Mouse (Mus musculus): ENCODE results near the gene Shb. TPM values are rescaled to one million over a fixed set of nuclear protein-coding genes. Genes with fewer than 3 reads are reported as not detected.
A peak's percentile ranks its signal among the peaks of the same experiment; 100 is the strongest.
"Not testable (repeated sequence)": the region's sequence is repeated elsewhere in the genome, so short reads cannot be mapped to it uniquely, and the experiment has no call there.

The Shb gene
- polyA plus RNA-seq, 1 experiment from 2014 or later = 8.8 TPM

DNA sequence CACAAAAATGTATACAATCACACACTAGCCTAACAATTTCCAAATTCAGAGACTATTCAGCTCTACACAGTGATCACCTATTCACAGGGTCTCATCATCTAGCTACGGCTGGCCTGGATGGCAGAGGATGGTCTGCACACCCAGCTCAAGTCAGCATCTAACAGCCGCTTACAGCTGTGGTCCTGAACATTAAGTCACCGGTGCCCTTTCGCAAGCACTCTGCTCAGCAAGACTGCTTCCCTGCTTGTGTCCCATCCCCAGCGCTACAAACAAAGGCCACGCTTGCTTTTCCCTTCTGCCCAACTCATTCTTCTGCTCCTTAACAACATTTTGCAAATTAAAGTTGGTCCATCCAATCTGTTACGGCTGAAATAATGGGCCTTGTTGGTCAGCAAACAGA is 125.9 kb downstream of the Shb start:
- ATAC-seq (ENCODE audit: extremely low read depth, insufficient number of reproducible peaks, low FRiP score, low TSS enrichment) = no peak
- H3K9ac ChIP-seq = peak overlapping the region; percentile 98
- peak overlapping the region; percentile 99 for H3K4me3 ChIP-seq
- 85% methylated on average over 7 of the region's 7 CpGs for WGBS
- H3K4me1 ChIP-seq = peaks cover 55% of the 10 kb centered on the region
- H3K4me2 ChIP-seq = peak overlapping the region; percentile 94
- H3K27me3 ChIP-seq (replicated peaks) = no peaks in the 10 kb centered on the region
- H3K36me3 ChIP-seq = peaks cover 28% of the 10 kb centered on the region
- no peaks in the 10 kb centered on the region for H3K9me3 ChIP-seq
- H3K27ac ChIP-seq (replicated peaks) = no peak overlapping the region; the same call in 1 of the 2 replicates

DNA sequence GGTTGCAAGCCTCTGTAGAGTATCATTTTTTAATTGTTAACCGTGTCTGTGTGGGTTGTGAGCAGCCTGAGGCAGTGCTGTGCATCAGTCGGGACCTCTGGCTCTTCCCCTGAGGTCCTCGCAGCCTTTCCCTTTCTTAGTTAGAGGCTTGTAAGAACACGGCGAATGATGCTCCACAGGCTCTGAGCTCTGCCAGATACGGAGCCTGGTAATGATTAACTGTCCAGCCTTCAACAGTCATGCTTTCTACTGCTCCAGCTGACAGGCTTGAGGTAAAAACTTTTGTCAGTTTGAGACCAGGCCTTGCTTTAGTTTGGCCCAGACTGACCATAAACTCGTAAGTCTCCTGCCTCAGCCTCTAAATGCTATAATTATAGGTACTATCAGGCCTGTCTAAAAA is 127.0 kb downstream of the Shb start:
- H3K4me1 ChIP-seq = peaks cover 55% of the 10 kb centered on the region
- H3K9me3 ChIP-seq = no peaks in the 10 kb centered on the region
- no peak overlapping the region for H3K27ac ChIP-seq (replicated peaks)
- no peak overlapping the region for H3K4me3 ChIP-seq
- 63% methylated on average over 7 of the region's 7 CpGs for WGBS
- ATAC-seq (ENCODE audit: extremely low read depth, insufficient number of reproducible peaks, low FRiP score, low TSS enrichment) = no peak
- H3K27me3 ChIP-seq (replicated peaks) = no peaks in the 10 kb centered on the region
- no peak overlapping the region for H3K4me2 ChIP-seq
- H3K9ac ChIP-seq = peak overlapping the region; percentile 37; the same call in 1 of the 2 replicates
- H3K36me3 ChIP-seq = peaks cover 38% of the 10 kb centered on the region

DNA sequence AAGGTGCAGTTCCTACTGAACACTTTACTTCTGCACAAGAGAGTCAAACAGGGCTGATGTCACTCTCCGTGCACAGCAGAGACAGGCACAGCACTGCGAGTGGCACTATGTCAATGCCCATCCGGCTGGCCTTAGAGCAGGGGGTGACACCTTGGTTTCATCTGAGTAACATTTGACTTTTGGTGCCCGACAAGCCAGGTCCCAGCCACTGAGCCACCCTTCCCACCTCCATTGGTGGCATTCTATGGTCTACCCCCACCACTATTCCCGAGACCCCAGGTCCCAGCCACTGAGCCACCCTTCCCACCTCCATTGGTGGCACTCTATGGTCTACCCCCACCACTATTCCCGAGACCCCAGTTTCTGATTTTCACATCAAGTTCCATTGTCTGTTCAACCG is 128.2 kb downstream of the Shb start:
- no peak overlapping the region for H3K4me3 ChIP-seq
- peaks cover 52% of the 10 kb centered on the region for H3K4me1 ChIP-seq
- ATAC-seq (ENCODE audit: extremely low read depth, insufficient number of reproducible peaks, low FRiP score, low TSS enrichment) = no peak
- H3K27ac ChIP-seq (replicated peaks) = no peak overlapping the region
- no peaks in the 10 kb centered on the region for H3K9me3 ChIP-seq
- peaks cover 50% of the 10 kb centered on the region for H3K36me3 ChIP-seq
- no peaks in the 10 kb centered on the region for H3K27me3 ChIP-seq (replicated peaks)
- H3K9ac ChIP-seq = no peak overlapping the region
- WGBS = 90% methylated on average over 7 of the region's 7 CpGs
- no peak overlapping the region for H3K4me2 ChIP-seq

DNA sequence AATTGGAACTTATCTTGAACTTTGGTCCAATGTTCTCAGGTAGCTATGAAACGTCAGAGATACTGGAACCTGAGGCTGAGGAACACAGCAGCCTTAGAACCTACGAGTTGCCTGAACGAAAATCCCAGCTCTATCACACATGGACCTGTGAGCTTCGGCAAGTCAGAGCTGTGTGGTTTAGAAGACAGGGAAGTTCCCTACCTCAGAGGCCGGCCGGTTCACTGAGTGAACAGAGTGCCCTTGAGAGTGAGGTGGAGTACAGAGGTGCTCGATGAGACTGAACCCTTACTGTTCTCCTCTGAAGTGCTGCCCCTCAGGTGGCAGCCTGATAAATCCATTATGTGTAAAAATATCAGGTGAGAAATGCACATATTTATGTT is 128.8 kb downstream of the Shb start:
- Histone ChIP-seq H3K36me3 (peaks cover 56% of the 10 kb centered on the region), H3K9me3 (no peaks in the 10 kb centered on the region), H3K4me1 (peaks cover 54% of the 10 kb centered on the region), H3K4me3 (no peak overlapping the region), H3K9ac (no peak overlapping the region), H3K4me2 (no peak overlapping the region), H3K27me3 (replicated peaks) (no peaks in the 10 kb centered on the region), H3K27ac (replicated peaks) (peak overlapping the region; percentile 58)
- 60% methylated on average over 7 of the region's 7 CpGs for WGBS
- no peak for ATAC-seq (ENCODE audit: extremely low read depth, insufficient number of reproducible peaks, low FRiP score, low TSS enrichment)

DNA sequence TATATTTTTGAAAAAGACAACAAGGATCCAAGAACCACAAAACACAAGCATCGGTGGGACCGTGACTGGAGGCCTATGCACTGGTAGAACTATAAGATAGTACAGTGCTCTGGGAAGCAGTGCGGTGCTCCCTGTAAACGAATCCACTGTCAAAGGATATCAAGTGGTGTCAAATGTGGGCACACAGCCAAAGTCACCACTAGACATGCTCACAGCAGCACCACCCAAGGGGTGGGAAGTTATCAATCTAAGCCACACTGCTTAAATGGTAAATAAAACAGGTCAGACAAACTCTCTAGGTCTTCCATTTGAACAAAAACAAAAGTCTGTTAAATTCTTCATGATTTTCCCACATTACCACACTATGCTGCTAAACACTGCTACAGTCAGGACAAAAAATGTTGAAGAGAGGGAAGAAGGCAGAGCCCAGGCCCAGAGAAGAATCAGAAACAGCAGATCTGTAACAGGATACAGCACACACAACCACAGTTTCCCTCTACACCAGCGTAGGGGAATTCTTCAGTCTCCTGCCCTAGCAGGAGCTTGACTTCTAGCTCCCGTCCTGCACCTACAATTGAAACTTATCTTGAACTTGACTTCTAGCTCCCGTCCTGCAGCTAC is 129.3 kb downstream of the Shb start:
- peaks cover 61% of the 10 kb centered on the region for H3K36me3 ChIP-seq
- no peaks in the 10 kb centered on the region for H3K9me3 ChIP-seq
- peaks cover 54% of the 10 kb centered on the region for H3K4me1 ChIP-seq
- no peak overlapping the region for H3K4me3 ChIP-seq
- ATAC-seq (ENCODE audit: extremely low read depth, insufficient number of reproducible peaks, low FRiP score, low TSS enrichment) = peak; percentile 34; the same call in 1 of the 2 replicates
- peak overlapping the region; percentile 58 for H3K27ac ChIP-seq (replicated peaks)
- WGBS = 31% methylated on average over 7 of the region's 7 CpGs
- H3K27me3 ChIP-seq (replicated peaks) = no peaks in the 10 kb centered on the region
- no peak overlapping the region for H3K9ac ChIP-seq
- peak overlapping the region; percentile 22; the same call in 1 of the 2 replicates for H3K4me2 ChIP-seq

DNA sequence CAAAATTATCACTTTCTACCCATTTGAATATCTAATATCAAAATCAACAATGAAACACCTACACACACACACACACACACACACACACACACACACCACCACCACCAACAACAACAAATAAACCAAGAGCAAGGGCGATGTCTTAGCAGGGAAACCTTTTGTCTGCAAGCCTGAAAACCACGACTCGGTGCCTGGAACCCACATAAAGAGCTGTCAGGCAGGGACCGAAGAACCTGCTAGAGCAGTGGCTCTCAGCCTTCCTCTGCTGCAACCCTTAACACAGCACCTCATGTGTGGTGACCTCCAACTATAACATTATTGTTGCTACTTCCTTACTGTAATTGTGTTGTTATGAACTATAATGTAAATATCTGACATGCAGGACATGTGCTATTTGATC is 130.0 kb downstream of the Shb start:
- Histone ChIP-seq H3K27ac (replicated peaks) (peak overlapping the region; percentile 49; the same call in 1 of the 2 replicates), H3K36me3 (peaks cover 68% of the 10 kb centered on the region), H3K9ac (no peak overlapping the region), H3K4me1 (peaks cover 48% of the 10 kb centered on the region), H3K27me3 (replicated peaks) (no peaks in the 10 kb centered on the region), H3K4me2 (peak overlapping the region; percentile 22; the same call in 1 of the 2 replicates), H3K9me3 (no peaks in the 10 kb centered on the region), H3K4me3 (no peak overlapping the region)
- WGBS = 86% methylated on average over 4 of the region's 4 CpGs
- ATAC-seq (ENCODE audit: extremely low read depth, insufficient number of reproducible peaks, low FRiP score, low TSS enrichment) = no peak

DNA sequence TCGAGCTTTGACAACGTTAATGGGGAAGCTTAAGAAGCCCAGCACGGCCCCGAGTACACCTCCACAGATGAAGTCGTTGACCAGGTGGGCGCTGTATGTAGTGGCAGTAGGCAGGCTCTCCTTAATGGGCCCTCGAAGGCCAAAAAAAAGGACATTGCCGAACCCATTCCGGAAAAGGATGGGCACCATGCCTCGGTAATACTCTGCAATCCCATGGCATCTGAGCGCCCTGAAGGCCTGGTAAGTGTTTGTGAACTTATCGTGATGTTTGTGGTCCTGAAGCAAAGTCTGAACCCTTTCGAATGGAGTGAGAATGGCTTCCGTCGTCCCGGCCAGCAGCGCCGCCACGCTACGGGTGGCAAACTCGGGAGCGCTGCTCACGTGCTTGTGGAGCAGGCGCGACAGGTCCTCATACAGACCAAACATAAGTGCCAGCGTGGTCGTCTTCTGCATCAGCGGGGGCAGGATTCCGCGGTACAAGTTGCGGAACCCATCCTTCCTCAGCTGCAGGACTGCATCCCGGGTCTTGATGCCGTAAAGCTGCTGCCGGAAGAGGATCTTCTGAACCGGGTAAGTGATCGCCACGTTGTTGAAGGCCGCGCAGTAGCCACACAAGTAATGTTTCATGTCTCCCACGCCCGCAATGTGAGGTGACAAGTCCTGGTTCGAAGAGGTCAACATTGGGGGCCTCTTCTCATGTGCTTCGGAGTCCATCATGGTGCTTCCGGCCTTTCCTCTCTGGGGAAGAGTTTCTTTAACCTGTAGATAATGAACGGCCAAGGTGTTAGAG is 132.7 kb downstream of the Shb start:
- Histone ChIP-seq H3K9ac (no peak overlapping the region), H3K27ac (replicated peaks) (no peak overlapping the region), H3K9me3 (no peaks in the 10 kb centered on the region), H3K36me3 (peaks cover 86% of the 10 kb centered on the region), H3K4me2 (no peak overlapping the region), H3K4me1 (peaks cover 28% of the 10 kb centered on the region), H3K4me3 (no peak overlapping the region), H3K27me3 (replicated peaks) (no peaks in the 10 kb centered on the region)
- ATAC-seq (ENCODE audit: extremely low read depth, insufficient number of reproducible peaks, low FRiP score, low TSS enrichment) = no peak
- WGBS = 92% methylated on average over 45 of the region's 45 CpGs

DNA sequence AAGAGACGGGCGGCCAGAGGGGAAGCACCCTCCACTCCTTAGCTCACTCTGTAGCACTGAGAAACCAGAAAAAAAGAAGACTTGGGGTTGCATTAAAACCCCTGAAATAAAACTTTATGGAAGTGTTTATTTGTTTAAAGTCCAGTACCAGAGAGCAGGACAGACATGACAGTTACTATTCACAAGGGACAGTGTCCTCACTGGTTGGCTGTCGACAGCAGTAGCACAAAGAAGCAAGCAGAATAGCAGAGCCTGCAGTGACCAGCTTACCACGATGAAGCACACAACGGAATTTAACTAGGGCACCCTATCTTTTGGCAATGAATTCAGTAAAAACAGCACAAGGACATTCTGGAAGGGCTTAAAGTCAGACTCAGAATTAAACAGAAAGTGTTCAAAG is 134.0 kb downstream of the Shb start:
- not testable (repeated sequence) for H3K4me3 ChIP-seq; H3K9ac ChIP-seq; H3K27ac ChIP-seq (replicated peaks); ATAC-seq (ENCODE audit: extremely low read depth, insufficient number of reproducible peaks, low FRiP score, low TSS enrichment); H3K27me3 ChIP-seq (replicated peaks); H3K4me2 ChIP-seq; H3K9me3 ChIP-seq
- H3K36me3 ChIP-seq = peaks cover 73% of the 10 kb centered on the region
- peaks cover 16% of the 10 kb centered on the region for H3K4me1 ChIP-seq
- 70% methylated on average over 5 of the region's 5 CpGs for WGBS

DNA sequence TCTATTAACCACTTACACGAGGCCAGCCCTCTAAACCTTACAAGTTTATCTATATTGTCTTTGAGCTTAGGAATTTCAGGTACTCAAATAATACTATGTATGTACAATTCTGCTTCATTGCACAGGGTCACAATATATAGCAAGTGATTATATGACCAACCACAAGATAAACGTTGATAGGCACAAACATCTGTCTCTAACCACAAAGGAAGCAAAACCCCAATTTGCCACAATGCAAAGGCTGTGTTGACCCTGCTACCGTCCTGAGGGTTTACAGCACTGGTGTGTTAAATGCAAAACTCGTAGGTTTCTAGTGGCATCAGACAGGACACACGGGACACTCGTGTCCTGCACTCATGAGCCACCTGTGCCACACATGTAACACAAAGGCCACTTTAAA is 136.1 kb downstream of the Shb start:
- 81% methylated on average over 6 of the region's 6 CpGs for WGBS
- not testable (repeated sequence) for H3K4me1 ChIP-seq; H3K27me3 ChIP-seq (replicated peaks); H3K4me2 ChIP-seq; ATAC-seq (ENCODE audit: extremely low read depth, insufficient number of reproducible peaks, low FRiP score, low TSS enrichment); H3K4me3 ChIP-seq; H3K27ac ChIP-seq (replicated peaks); H3K9me3 ChIP-seq; H3K9ac ChIP-seq
- H3K36me3 ChIP-seq = peaks cover 57% of the 10 kb centered on the region

DNA sequence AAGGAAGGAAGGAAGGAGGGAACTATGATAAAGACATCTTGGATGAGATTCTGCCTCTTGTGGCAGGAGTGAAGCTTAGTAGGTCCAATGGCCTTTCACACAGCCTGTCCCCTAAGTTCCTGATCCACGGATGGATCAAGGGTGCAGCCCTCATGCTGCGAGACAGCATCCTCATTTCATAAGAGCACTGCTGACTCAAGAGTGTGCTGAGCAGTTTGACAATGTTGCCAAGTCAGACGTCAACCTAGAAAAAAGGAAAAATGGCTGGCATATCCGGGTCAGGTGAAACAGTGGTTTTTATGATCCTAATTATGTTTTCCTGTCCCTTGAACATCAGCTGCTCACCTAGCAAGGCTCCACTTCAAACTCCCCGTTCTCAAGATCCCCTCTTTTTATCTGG is 138.6 kb downstream of the Shb start:
- Histone ChIP-seq H3K4me1 (peaks cover 6% of the 10 kb centered on the region), H3K27me3 (replicated peaks) (no peaks in the 10 kb centered on the region), H3K36me3 (peaks cover 32% of the 10 kb centered on the region), H3K27ac (replicated peaks) (no peak overlapping the region), H3K4me2 (no peak overlapping the region), H3K9me3 (no peaks in the 10 kb centered on the region), H3K9ac (no peak overlapping the region), H3K4me3 (no peak overlapping the region)
- WGBS = 78% methylated on average over 5 of the region's 5 CpGs
- no peak for ATAC-seq (ENCODE audit: extremely low read depth, insufficient number of reproducible peaks, low FRiP score, low TSS enrichment)

DNA sequence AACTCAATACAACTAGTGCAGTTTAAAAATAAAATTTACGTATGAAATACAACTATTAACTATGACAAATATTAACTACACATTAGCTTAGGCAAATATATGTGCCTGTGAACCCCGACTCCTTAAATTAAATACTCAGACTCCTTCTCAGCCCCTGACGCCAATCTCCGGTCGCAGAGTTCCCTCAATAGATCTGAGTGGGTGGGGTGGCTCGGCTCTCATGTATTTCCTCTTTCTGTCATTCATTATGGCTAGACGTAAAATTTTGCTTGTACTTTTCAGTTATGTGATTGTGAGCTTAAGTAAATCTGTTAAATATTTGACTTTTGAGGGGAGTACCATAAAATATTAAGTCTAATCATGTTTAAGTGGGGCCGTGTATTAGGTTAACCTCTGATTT is 139.3 kb downstream of the Shb start:
- H3K36me3 ChIP-seq = peaks cover 25% of the 10 kb centered on the region
- ATAC-seq (ENCODE audit: extremely low read depth, insufficient number of reproducible peaks, low FRiP score, low TSS enrichment) = no peak
- WGBS = 76% methylated on average over 8 of the region's 8 CpGs
- H3K4me1 ChIP-seq = peaks cover 5% of the 10 kb centered on the region; the same call in 1 of the 2 replicates
- no peaks in the 10 kb centered on the region for H3K27me3 ChIP-seq (replicated peaks)
- no peak overlapping the region for H3K4me2 ChIP-seq
- no peak overlapping the region for H3K27ac ChIP-seq (replicated peaks)
- no peaks in the 10 kb centered on the region for H3K9me3 ChIP-seq
- no peak overlapping the region for H3K9ac ChIP-seq
- H3K4me3 ChIP-seq = no peak overlapping the region

DNA sequence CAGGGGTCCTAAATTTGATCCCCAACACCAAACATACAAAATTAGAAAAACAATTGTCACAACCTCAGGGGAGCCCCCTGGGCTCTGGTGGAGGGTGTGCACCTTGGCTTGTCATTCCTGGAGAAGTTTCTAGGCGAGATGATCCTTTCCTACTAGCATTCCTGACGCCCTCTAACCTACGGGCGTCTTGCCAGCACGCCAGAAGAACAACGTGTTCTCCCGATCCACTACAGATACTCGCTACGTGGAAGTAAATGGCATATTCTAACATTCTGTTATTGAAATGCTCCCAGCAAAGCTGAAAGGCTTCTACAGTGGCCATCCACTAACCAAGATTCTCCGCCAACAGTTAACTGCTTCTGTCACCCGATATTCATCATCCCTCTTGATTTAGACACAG is 139.7 kb downstream of the Shb start:
- no peak for ATAC-seq (ENCODE audit: extremely low read depth, insufficient number of reproducible peaks, low FRiP score, low TSS enrichment)
- Histone ChIP-seq H3K9ac (no peak overlapping the region), H3K27me3 (replicated peaks) (no peaks in the 10 kb centered on the region), H3K36me3 (peaks cover 21% of the 10 kb centered on the region), H3K27ac (replicated peaks) (no peak overlapping the region), H3K4me3 (no peak overlapping the region), H3K4me2 (no peak overlapping the region), H3K9me3 (no peaks in the 10 kb centered on the region), H3K4me1 (peaks cover 5% of the 10 kb centered on the region; the same call in 1 of the 2 replicates)
- 53% methylated on average over 11 of the region's 11 CpGs for WGBS

All from heart, embryonic 13.5 days (tissue).